Mouse (Mus musculus): ENCODE results near the gene Fam174b. TPM values are rescaled to one million over a fixed set of nuclear protein-coding genes. Genes with fewer than 3 reads are reported as not detected.

Gene Fam174b
- total and polyA plus RNA-seq, 3 experiments: 1.4 to 1.7 TPM; not detected in 1

DNA sequence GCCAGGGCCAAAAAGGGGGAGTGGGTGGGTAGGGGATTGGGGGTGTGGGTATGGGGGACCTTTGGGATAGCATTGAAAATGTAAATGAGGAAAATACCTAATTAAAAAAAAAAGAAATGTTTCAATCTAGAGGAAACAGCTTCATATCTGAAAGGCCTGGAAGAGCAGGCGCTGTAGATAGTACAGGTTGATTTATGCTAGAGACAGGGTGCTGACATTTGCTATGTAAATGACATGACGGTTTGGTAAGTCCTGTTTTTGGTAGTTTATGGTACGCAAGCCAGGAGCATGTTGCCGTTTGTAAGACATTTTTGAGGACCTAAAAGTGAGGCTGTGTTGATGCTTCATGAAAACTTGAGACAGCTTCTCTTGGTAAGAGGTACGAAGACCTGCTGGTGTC is 24.6 kb downstream of the Fam174b start:
- no peaks in the 10 kb centered on the region for H3K9me3 ChIP-seq (replicated peaks; ENCODE audit: insufficient read depth, low read length)
- H3K4me3 ChIP-seq (ENCODE audit: control insufficient read depth in 1 of 2, insufficient read depth in 1 of 2, low read depth in 2 of 2, low read length in 2 of 2): peak overlapping the region in 1 of 2 experiments; percentile 16; a peak in 1 of 4 replicates
- H3K27me3 ChIP-seq (ENCODE audit: control insufficient read depth in 1 of 2, insufficient read depth in 2 of 2, low read length in 2 of 2): no peaks in the 10 kb centered on the region; a peak in 1 of 4 replicates
- H3K36me3 ChIP-seq (ENCODE audit: control insufficient read depth in 1 of 2, insufficient read depth in 2 of 2, low read length in 2 of 2): peaks cover 0 to 12% of the 10 kb centered on the region in 2 experiments; a peak in 2 of 4 replicates
- peak overlapping the region; percentile 96 for H3K27ac ChIP-seq (ENCODE audit: control insufficient read depth, low read depth, low read length)
- DNase-seq (ENCODE audit: low read depth, low spot score): peak; percentile 79
- H3K79me2 ChIP-seq (ENCODE audit: control insufficient read depth, insufficient read depth, low read length, poor library complexity): no peaks in the 10 kb centered on the region
- peak overlapping the region; percentile 27 for H3K9ac ChIP-seq (ENCODE audit: control insufficient read depth, low read depth, low read length, poor library complexity, severe bottlenecking)
- H3K4me1 ChIP-seq (ENCODE audit: control insufficient read depth in 1 of 2, insufficient read depth in 2 of 2, low read length in 2 of 2): peaks cover 5 to 14% of the 10 kb centered on the region in 2 experiments
- no peak for TF ChIP-seq BHLHE40 (IDR thresholded peaks at IDR 0.05; ENCODE audit: borderline replicate concordance, low read depth, low read length)
- TF ChIP-seq ZKSCAN1 (IDR thresholded peaks at IDR 0.05; ENCODE audit: low read depth, low read length): no peak; the same call in 1 of the 2 replicates
- TF ChIP-seq SIN3A (IDR thresholded peaks at IDR 0.05; ENCODE audit: low read length): 0 out of 2 replicates have a peak, but pooled peaks have one; percentile 67
- TF ChIP-seq SMC3 (IDR thresholded peaks at IDR 0.05; ENCODE audit: low read depth, low read length): no peak
- TF ChIP-seq MXI1 (IDR thresholded peaks at IDR 0.05; ENCODE audit: low read depth, low read length): no peak
- TF ChIP-seq KAT2A (conservative IDR thresholded peaks at IDR 0.05; ENCODE audit: low read depth, low read length): no peak
- TF ChIP-seq ZC3H11A (IDR thresholded peaks at IDR 0.05; ENCODE audit: low read depth, low read length): no peak
- no peak for TF ChIP-seq UBTF (IDR thresholded peaks at IDR 0.05; ENCODE audit: borderline replicate concordance, insufficient read depth, low read depth, low read length)
- TF ChIP-seq ELF1 (IDR thresholded peaks at IDR 0.05; ENCODE audit: low read depth, low read length): no peak
- 0 out of 2 replicates have a peak, but pooled peaks have one; percentile 48 for TF ChIP-seq MAFK (IDR thresholded peaks at IDR 0.05; ENCODE audit: borderline replicate concordance, low read depth, low read length)
- peak; percentile 85 to 90 for TF ChIP-seq EP300 (IDR thresholded peaks at IDR 0.05; ENCODE audit: low read depth in 1 of 2, low read length in 2 of 2)
- peak; percentile 78 for TF ChIP-seq TAL1 (IDR thresholded peaks at IDR 0.05; ENCODE audit: low read length)
- no peak for TF ChIP-seq MAZ (IDR thresholded peaks at IDR 0.05; ENCODE audit: low read depth, low read length)
- TF ChIP-seq NRF1 (IDR thresholded peaks at IDR 0.05; ENCODE audit: insufficient read depth, low read depth, low read length, poor library complexity, severe bottlenecking): no peak
- TF ChIP-seq USF2 (IDR thresholded peaks at IDR 0.05; ENCODE audit: borderline replicate concordance in 1 of 2, insufficient read depth in 1 of 2, low read depth in 1 of 2, low read length in 2 of 2): no peak
- no peak for TF ChIP-seq USF1 (IDR thresholded peaks at IDR 0.05; ENCODE audit: low read depth, low read length)
- no peak for TF ChIP-seq RCOR1 (IDR thresholded peaks at IDR 0.05; ENCODE audit: low read depth, low read length)
- TF ChIP-seq JUND (IDR thresholded peaks at IDR 0.05; ENCODE audit: low read depth, low read length): no peak
- TF ChIP-seq POLR2A (IDR thresholded peaks at IDR 0.05; ENCODE audit: control insufficient read depth in 1 of 2, insufficient read depth in 1 of 2, low read depth in 1 of 2, low read length in 2 of 2, poor library complexity in 1 of 2): no peak
- no peak for TF ChIP-seq RAD21 (IDR thresholded peaks at IDR 0.05; ENCODE audit: low read depth, low read length)
- 0 out of 2 replicates have a peak, but pooled peaks have one; percentile 44 for TF ChIP-seq ZMIZ1 (IDR thresholded peaks at IDR 0.05; ENCODE audit: low read depth, low read length)
- TF ChIP-seq TCF12 (IDR thresholded peaks at IDR 0.05; ENCODE audit: low read depth, low read length): peak; percentile 96
- TF ChIP-seq CTCF (IDR thresholded peaks at IDR 0.05 in 2 of 3, conservative IDR thresholded peaks at IDR 0.05 in 1 of 3; ENCODE audit: control insufficient read depth in 1 of 3, insufficient read depth in 1 of 3, low read depth in 2 of 3, low read length in 3 of 3, poor library complexity in 1 of 3, severe bottlenecking in 1 of 3): no peak
- TF ChIP-seq MAX (IDR thresholded peaks at IDR 0.05; ENCODE audit: low read length): 0 out of 2 replicates have a peak, but pooled peaks have one; percentile 11
- peak; percentile 92 for TF ChIP-seq ZNF384 (IDR thresholded peaks at IDR 0.05; ENCODE audit: low read depth, low read length)
- no peak for TF ChIP-seq MYC (IDR thresholded peaks at IDR 0.05; ENCODE audit: low read depth, low read length)
- TF ChIP-seq ETS1 (IDR thresholded peaks at IDR 0.05; ENCODE audit: low read depth, low read length): peak; percentile 85
- TF ChIP-seq MYB (IDR thresholded peaks at IDR 0.05; ENCODE audit: low read depth, low read length): peak; percentile 47; the same call in 1 of the 2 replicates
- TF ChIP-seq HCFC1 (IDR thresholded peaks at IDR 0.05; ENCODE audit: low read depth, low read length): no peak
- TF ChIP-seq E2F4 (IDR thresholded peaks at IDR 0.05; ENCODE audit: borderline replicate concordance, low read depth, low read length): no peak
- TF ChIP-seq CHD2 (IDR thresholded peaks at IDR 0.05; ENCODE audit: low read length): no peak
- no peak for TF ChIP-seq CHD1 (IDR thresholded peaks at IDR 0.05; ENCODE audit: low read depth, low read length)
- peak; percentile 87 for TF ChIP-seq GATA1 (IDR thresholded peaks at IDR 0.05; ENCODE audit: low read depth, low read length)
- no peak for TF ChIP-seq GABPA (IDR thresholded peaks at IDR 0.05; ENCODE audit: low read depth, low read length)
- TF ChIP-seq NELFE (IDR thresholded peaks at IDR 0.05; ENCODE audit: low read depth, low read length): no peak
- TF ChIP-seq POLR2AphosphoS5 (IDR thresholded peaks at IDR 0.05; ENCODE audit: borderline replicate concordance, low read depth, low read length): no peak
- TF ChIP-seq POLR2AphosphoS2 (IDR thresholded peaks at IDR 0.05; ENCODE audit: low read length): no peak
